Mouse (Mus musculus): ENCODE data around the gene Bud13. TPM values are rescaled to one million over a fixed set of nuclear protein-coding genes. Genes with fewer than 3 reads are reported as not detected.

Bud13 gene
- total and polyA plus RNA-seq, 2 experiments from 2014 or later = 11.8 to 12.6 TPM

GRCm38 (mm10) chr9:46274494-46274893 is 8.3 kb upstream of the Bud13 start:
- no peaks in the 10 kb centered on the region for H3K27me3 ChIP-seq (ENCODE audit: insufficient read depth, low read length)
- no peaks in the 10 kb centered on the region for H3K9me3 ChIP-seq (ENCODE audit: low read length)
- no peak overlapping the region for H3K9ac ChIP-seq (replicated peaks; ENCODE audit: low read length)
- H3K4me1 ChIP-seq (ENCODE audit: insufficient read depth, low read length) = peaks cover 5% of the 10 kb centered on the region; the same call in 1 of the 2 replicates
- WGBS = 92% methylated on average over 9 of the region's 9 CpGs
- no peak overlapping the region for H3K27ac ChIP-seq
- no peak overlapping the region for H3K4me3 ChIP-seq (ENCODE audit: low read length)
- DNase-seq (ENCODE audit: low spot score) (no peak), ATAC-seq (no peak)
- H3K4me2 ChIP-seq (ENCODE audit: low read depth, low read length) = no peak overlapping the region
- H3K36me3 ChIP-seq (ENCODE audit: insufficient read depth, low read length) = peaks cover 39% of the 10 kb centered on the region
- no peak for TF ChIP-seq CTCF (IDR thresholded peaks at IDR 0.05; ENCODE audit: low read depth)

- H3K9me3 ChIP-seq (ENCODE audit: low read length) = no peaks in the 10 kb centered on the region
- H3K36me3 ChIP-seq (ENCODE audit: insufficient read depth, low read length) = peaks cover 25% of the 10 kb centered on the region; the same call in 1 of the 2 replicates
- H3K27me3 ChIP-seq (ENCODE audit: insufficient read depth, low read length) = no peaks in the 10 kb centered on the region
- no peak for DNase-seq (ENCODE audit: low spot score)
- no peak for TF ChIP-seq CTCF (IDR thresholded peaks at IDR 0.05; ENCODE audit: low read depth)
- H3K4me1 ChIP-seq (ENCODE audit: insufficient read depth, low read length) = no peaks in the 10 kb centered on the region
- H3K4me3 ChIP-seq (ENCODE audit: low read length) = no peak overlapping the region
- WGBS = 94% methylated on average over 4 of the region's 4 CpGs
- H3K9ac ChIP-seq (replicated peaks; ENCODE audit: low read length) = no peak overlapping the region
- no peak for ATAC-seq
- no peak overlapping the region for H3K27ac ChIP-seq
- no peak overlapping the region for H3K4me2 ChIP-seq (ENCODE audit: low read depth, low read length)
These were observed 15.6 kb downstream of the Bud13 start for GRCm38 (mm10) chr9:46298381-46298780.

- Histone ChIP-seq H3K4me1 (ENCODE audit: insufficient read depth, low read length) (no peaks in the 10 kb centered on the region), H3K9me3 (ENCODE audit: low read length) (no peaks in the 10 kb centered on the region), H3K9ac (replicated peaks; ENCODE audit: low read length) (no peak overlapping the region), H3K4me2 (ENCODE audit: low read depth, low read length) (no peak overlapping the region), H3K27me3 (ENCODE audit: insufficient read depth, low read length) (no peaks in the 10 kb centered on the region), H3K36me3 (ENCODE audit: insufficient read depth, low read length) (peaks cover 17% of the 10 kb centered on the region; the same call in 1 of the 2 replicates), H3K4me3 (ENCODE audit: low read length) (no peak overlapping the region), H3K27ac (no peak overlapping the region)
- WGBS = 6% methylated on average over 2 of the region's 2 CpGs
- peak; percentile 96 for TF ChIP-seq CTCF (IDR thresholded peaks at IDR 0.05; ENCODE audit: low read depth)
- peak; percentile 56; the same call in 1 of the 2 replicates for ATAC-seq
- DNase-seq (ENCODE audit: low spot score) = peak; percentile 81
These were observed 19.3 kb downstream of the Bud13 start for GRCm38 (mm10) chr9:46302142-46302541.

DNA sequence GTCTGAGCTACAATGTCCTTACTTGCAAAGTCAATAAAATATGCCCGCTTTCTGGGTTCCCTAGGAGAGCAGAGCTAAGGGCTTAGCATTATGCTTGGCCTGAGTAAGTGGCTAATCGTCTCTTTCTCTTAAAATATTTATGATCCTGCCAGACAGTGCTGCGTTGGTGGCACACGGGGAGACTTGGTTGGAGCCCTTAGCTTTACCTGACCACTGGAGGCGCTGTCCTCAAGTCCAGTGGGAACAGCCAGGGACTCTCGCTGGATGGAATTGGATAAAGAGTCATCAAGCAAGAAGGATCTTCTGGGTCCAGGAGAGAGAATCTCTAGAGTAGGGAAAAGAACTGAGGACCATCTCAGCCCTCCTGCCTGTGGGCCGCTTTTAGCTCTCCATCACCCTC is 26.3 kb downstream of the Bud13 start:
- peak; percentile 54 for TF ChIP-seq CTCF (IDR thresholded peaks at IDR 0.05; ENCODE audit: low read depth)
- no peaks in the 10 kb centered on the region for H3K27me3 ChIP-seq (ENCODE audit: insufficient read depth, low read length)
- 13% methylated on average over 7 of the region's 7 CpGs for WGBS
- no peak overlapping the region for H3K9ac ChIP-seq (replicated peaks; ENCODE audit: low read length)
- H3K27ac ChIP-seq = no peak overlapping the region
- no peak overlapping the region for H3K4me3 ChIP-seq (ENCODE audit: low read length)
- no peak for ATAC-seq
- DNase-seq (ENCODE audit: low spot score) = peak; percentile 41
- no peak overlapping the region for H3K4me2 ChIP-seq (ENCODE audit: low read depth, low read length)
- H3K9me3 ChIP-seq (ENCODE audit: low read length) = no peaks in the 10 kb centered on the region
- no peaks in the 10 kb centered on the region for H3K4me1 ChIP-seq (ENCODE audit: insufficient read depth, low read length)
- no peaks in the 10 kb centered on the region for H3K36me3 ChIP-seq (ENCODE audit: insufficient read depth, low read length)

GRCm38 (mm10) chr9:46314507-46314906 is 31.7 kb downstream of the Bud13 start:
- 11% methylated on average over 4 of the region's 4 CpGs for WGBS
- DNase-seq (ENCODE audit: low spot score) (peak; percentile 82), ATAC-seq (peak; percentile 63)
- Histone ChIP-seq H3K27me3 (ENCODE audit: insufficient read depth, low read length) (no peaks in the 10 kb centered on the region), H3K4me3 (ENCODE audit: low read length) (no peak overlapping the region), H3K36me3 (ENCODE audit: insufficient read depth, low read length) (no peaks in the 10 kb centered on the region), H3K27ac (no peak overlapping the region), H3K4me1 (ENCODE audit: insufficient read depth, low read length) (peaks cover 11% of the 10 kb centered on the region; the same call in 1 of the 2 replicates), H3K9ac (replicated peaks; ENCODE audit: low read length) (no peak overlapping the region), H3K4me2 (ENCODE audit: low read depth, low read length) (no peak overlapping the region), H3K9me3 (ENCODE audit: low read length) (no peaks in the 10 kb centered on the region)
- peak; percentile 99 for TF ChIP-seq CTCF (IDR thresholded peaks at IDR 0.05; ENCODE audit: low read depth)

DNA sequence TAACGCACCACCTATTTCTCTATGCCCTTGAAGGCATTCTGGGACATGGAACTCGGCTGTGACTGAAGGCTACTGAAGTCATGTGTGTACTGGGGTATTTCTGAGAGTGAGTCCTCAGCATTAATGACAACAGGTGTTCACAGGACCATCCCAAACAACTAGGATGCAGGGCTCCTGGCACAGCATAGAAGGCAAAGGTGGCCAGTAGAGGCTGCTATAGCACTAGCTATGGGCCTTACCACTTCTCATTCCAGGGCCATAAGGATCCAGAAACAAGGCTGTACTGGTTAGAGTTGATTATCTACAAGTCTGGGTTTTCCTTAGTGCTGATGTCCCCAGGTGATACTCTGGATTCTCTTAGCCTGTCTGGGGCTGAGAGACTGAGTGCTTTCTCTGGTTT is 32.1 kb downstream of the Bud13 start:
- peak; percentile 44; the same call in 1 of the 2 replicates for ATAC-seq
- no peak overlapping the region for H3K4me2 ChIP-seq (ENCODE audit: low read depth, low read length)
- 44% methylated on average over 2 of the region's 2 CpGs for WGBS

DNA sequence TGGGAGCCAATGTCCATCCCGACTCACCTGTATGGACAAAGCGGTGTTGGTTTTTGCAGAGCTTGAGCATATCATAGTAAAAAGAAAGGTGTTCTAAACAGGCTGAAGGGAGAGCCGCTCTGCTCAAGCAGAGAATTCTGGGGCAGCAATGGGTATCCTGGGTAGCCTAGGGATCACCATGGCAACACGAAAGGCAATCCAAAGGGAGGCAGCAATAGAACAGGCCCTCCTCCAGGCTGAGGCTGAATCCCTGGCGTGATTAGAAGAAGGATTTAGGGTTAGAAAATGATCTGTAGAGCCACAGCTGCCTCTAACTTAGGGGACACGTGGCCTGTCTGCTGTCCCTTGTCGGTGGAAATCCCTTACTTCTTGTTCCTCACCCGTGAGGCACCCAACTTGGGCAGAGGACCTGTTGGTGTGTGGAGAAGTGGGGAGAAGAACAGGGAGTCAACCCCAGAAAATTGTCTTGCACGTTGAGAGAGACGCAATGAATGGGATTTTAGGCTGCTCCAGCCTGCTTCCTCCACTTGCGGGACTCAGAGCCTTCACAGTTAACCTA is 33.1 kb downstream of the Bud13 start:
- DNase-seq (ENCODE audit: low spot score) (peak; percentile 52), ATAC-seq (no peak)
- 24% methylated on average over 11 of the region's 11 CpGs for WGBS
- Histone ChIP-seq H3K9me3 (ENCODE audit: low read length) (0 out of 2 replicates have a peak, but pooled peaks cover 3% of the 10 kb centered on the region), H3K4me1 (ENCODE audit: insufficient read depth, low read length) (peaks cover 11% of the 10 kb centered on the region; the same call in 1 of the 2 replicates), H3K4me3 (ENCODE audit: low read length) (no peak overlapping the region), H3K36me3 (ENCODE audit: insufficient read depth, low read length) (no peaks in the 10 kb centered on the region), H3K27me3 (ENCODE audit: insufficient read depth, low read length) (no peaks in the 10 kb centered on the region), H3K27ac (no peak overlapping the region), H3K4me2 (ENCODE audit: low read depth, low read length) (no peak overlapping the region), H3K9ac (replicated peaks; ENCODE audit: low read length) (no peak overlapping the region)
- no peak for TF ChIP-seq CTCF (IDR thresholded peaks at IDR 0.05; ENCODE audit: low read depth)

More for the DNA sequence above, 32.1 kb downstream of the Bud13 start:
- Histone ChIP-seq H3K36me3 (ENCODE audit: insufficient read depth, low read length) (no peaks in the 10 kb centered on the region), H3K9me3 (ENCODE audit: low read length) (no peaks in the 10 kb centered on the region), H3K27me3 (ENCODE audit: insufficient read depth, low read length) (no peaks in the 10 kb centered on the region), H3K4me1 (ENCODE audit: insufficient read depth, low read length) (peaks cover 11% of the 10 kb centered on the region; the same call in 1 of the 2 replicates), H3K9ac (replicated peaks; ENCODE audit: low read length) (no peak overlapping the region), H3K4me3 (ENCODE audit: low read length) (no peak overlapping the region), H3K27ac (no peak overlapping the region)
- TF ChIP-seq CTCF (IDR thresholded peaks at IDR 0.05; ENCODE audit: low read depth) = peak; percentile 11; the same call in 1 of the 2 replicates
- peak; percentile 46 for DNase-seq (ENCODE audit: low spot score)
